Mouse (Mus musculus) olfactory bulb, adult 2 months (tissue): ENCODE measurements around the gene Mzf1. TPM values are rescaled to one million over a fixed set of nuclear protein-coding genes. Genes with fewer than 3 reads are reported as not detected.

Experiments
- H3K27ac ChIP-seq: fragments of 200-500 bp; 2 replicates; pipeline ENCODE4 v1.5.1; 2012; ENCODE audit warnings: low read depth, low read length; ENCODE audit not compliant: insufficient read depth
- H3K4me1 ChIP-seq: fragments of 200-500 bp; 2 replicates; pipeline ENCODE4 v1.6.1; 2012; ENCODE audit warnings: low read length; ENCODE audit not compliant: control insufficient read depth, insufficient read depth
- H3K4me3 ChIP-seq: fragments of 200-500 bp; 2 replicates; pipeline ENCODE4 v1.5.1; 2012; ENCODE audit warnings: mild to moderate bottlenecking, low read depth, low read length, moderate library complexity; ENCODE audit not compliant: insufficient read depth
- CTCF ChIP-seq: fragments of 200-500 bp; IDR thresholded peaks from 2 replicates; pipeline ENCODE4 v1.5.1; 2012; ENCODE audit warnings: low read depth, mild to moderate bottlenecking, low read length, moderate library complexity; ENCODE audit not compliant: insufficient read depth
- POLR2A ChIP-seq: fragments of 200-500 bp; IDR thresholded peaks from 2 replicates; pipeline ENCODE4 v1.6.1; 2012; ENCODE audit warnings: mild to moderate bottlenecking, low read depth, low read length, moderate library complexity; ENCODE audit not compliant: insufficient read depth
- WGBS: fragments of 180-500 bp; shearing (Covaris S2); methylation state at CpG from one replicate; pipeline ENCODE4 v1.1.7; 2018; 5-methylcytosine and 5-hydroxymethylcytosine counted together
- polyA plus RNA-seq: library from polyadenylated mRNA; stranded (reverse); fragments of >200 nt; gene quantifications from 2 replicates; pipeline ENCODE4 v1.2.4, GENCODE M21; 2012; ENCODE audit warnings: low replicate concordance; ENCODE audit not compliant: missing spikeins, insufficient read depth, insufficient read length

Mzf1 gene
- polyA plus RNA-seq, 1 experiment = not detected

DNA sequence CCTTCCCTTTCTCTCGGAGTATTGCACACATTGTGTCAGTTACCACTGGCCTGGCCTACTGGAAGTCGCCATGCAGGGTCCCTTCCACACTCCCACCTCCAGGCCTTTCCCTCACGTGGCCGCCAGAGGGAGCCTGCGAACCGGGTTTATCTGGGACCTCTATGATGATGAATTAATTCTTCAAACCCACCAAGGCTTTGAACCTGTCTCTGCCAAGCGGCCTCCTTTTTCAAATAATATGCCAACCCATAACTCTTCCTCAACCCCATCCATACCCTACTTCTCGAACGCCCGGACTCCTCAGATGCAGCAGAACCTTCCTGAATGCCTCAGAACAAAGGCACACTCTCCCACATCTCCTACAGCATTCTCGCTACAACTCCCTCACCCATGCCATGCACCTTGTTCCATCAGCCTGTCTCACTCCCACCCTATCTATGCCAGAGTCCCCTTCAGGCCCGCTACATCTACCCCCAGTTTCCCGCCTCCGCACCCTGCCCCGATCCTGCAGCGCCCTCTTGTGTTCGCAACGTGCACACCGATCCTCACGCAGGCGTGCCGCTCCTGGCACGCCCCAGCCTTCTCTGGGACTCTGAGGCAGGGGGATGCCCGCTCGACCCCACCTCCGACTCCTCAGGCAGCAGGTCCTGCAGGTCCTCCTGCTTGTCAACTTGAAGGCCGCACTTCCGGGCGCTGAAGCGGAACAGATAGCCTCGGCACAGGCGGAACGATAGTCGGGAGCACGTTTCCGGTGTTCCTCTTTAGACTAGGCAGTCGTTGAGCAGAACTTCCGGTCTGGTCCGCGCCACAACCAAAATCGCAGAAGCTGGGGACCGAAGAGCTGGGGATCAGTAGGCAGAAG lies 45.2 kb downstream of the Mzf1 start:
- WGBS = under 1% methylated on average over 42 of the region's 42 CpGs
- H3K4me3 ChIP-seq = peak overlapping the region; percentile 80
- TF ChIP-seq POLR2A (peak; percentile 45), CTCF (peak; percentile 100)
- H3K27ac ChIP-seq = peak overlapping the region; percentile 93
- peaks cover 16% of the 10 kb centered on the region for H3K4me1 ChIP-seq

- TF ChIP-seq CTCF = no peak
- no peak for TF ChIP-seq POLR2A
- Histone ChIP-seq H3K4me1 (peaks cover 16% of the 10 kb centered on the region), H3K27ac (no peak overlapping the region), H3K4me3 (no peak overlapping the region)
- 63% methylated on average over 57 of the region's 57 CpGs for WGBS
Measured at GRCm38 (mm10) chr7:13007341-13008092, 47.0 kb downstream of the Mzf1 start.

DNA sequence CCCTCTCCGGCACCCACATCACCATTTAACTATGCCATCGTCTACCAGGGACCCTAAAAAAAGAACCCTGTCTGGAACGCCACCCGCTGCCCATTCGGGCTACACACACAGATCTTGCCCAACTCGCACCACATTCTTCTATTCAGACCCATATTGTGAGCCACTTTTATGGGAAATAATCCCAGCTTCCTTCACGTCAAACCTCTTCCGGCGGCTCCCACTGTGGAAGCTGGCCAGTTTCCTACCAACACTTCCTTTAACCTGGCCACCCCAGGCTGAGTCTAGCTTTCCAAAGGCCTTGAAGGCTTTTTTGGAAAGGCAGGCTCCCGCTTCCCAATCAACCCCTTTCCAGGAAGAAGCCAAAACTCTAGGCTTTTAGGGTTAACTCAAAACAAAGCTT lies 48.0 kb downstream of the Mzf1 start:
- WGBS = 83% methylated on average over 10 of the region's 10 CpGs
- Histone ChIP-seq H3K27ac (no peak overlapping the region), H3K4me3 (no peak overlapping the region), H3K4me1 (peaks cover 16% of the 10 kb centered on the region)
- TF ChIP-seq POLR2A = no peak
- TF ChIP-seq CTCF = no peak

DNA sequence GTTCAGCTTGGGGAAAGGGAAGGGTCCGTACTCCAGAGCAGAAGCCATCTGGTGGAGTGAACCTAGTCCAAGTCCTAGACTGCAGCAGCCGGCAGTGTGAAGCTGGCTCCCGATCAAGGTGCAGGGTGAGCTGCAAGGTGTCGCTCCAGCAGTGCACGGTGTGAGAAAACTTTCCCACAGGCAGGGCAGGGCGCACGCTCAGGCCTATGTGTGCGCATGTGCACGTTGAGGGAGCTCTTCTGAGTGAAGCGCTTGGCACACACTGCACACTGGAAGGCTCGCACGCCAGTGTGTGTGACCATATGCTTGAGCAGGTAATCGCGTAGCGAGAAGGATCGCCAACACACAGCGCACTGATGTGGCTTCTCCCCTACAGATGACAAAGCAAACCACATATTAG lies 48.6 kb downstream of the Mzf1 start:
- no peak for TF ChIP-seq POLR2A
- TF ChIP-seq CTCF = no peak
- no peak overlapping the region for H3K27ac ChIP-seq
- H3K4me3 ChIP-seq = no peak overlapping the region
- WGBS = 88% methylated on average over 17 of the region's 17 CpGs
- H3K4me1 ChIP-seq = peaks cover 16% of the 10 kb centered on the region

DNA sequence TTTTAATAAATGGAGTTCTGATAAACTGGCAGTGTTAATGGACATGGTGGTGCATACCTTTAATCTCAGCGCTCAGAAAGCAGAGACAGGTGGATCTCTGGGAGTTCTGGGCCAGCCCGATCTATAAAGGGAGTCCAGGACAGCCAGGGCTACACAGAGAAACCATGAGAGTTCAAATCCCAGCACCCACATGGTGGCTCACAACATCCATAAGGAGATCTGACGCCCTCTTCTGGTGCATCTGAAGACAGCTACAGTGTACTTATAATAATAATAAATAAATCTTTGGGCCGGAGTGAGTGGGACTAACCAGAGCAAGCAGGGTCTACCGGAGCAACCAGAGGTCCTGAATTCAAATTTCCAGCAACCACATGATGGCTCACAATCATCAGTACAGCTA lies 51.2 kb downstream of the Mzf1 start:
- H3K27ac ChIP-seq = no peak overlapping the region
- TF ChIP-seq CTCF (no peak), POLR2A (no peak)
- 81% methylated on average over 5 of the region's 5 CpGs for WGBS
- H3K4me1 ChIP-seq = peaks cover 9% of the 10 kb centered on the region; the same call in 1 of the 2 replicates
- H3K4me3 ChIP-seq = no peak overlapping the region

DNA sequence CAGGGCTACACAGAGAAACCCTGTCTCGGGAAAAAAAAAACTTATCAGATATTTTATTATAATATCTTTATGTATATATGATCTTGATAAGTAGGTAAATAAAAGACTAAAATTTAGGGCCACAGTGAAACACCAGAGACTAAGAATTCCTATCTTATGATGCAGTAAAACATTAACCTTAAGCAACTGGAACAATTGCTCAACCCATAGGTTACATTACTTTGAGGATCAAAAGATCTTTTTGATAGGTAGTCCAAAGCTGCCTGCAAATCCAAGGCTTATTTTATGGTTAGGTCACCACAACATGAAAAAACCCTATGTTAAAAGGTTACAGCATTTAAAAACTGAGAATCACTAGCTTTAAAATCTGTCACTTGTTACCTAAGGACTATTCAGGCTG lies 53.0 kb downstream of the Mzf1 start:
- H3K27ac ChIP-seq = no peak overlapping the region
- WGBS = 77% methylated on average over 1 of the region's 1 CpGs
- peaks cover 4% of the 10 kb centered on the region; the same call in 1 of the 2 replicates for H3K4me1 ChIP-seq
- no peak overlapping the region for H3K4me3 ChIP-seq
- no peak for TF ChIP-seq CTCF
- TF ChIP-seq POLR2A = no peak

DNA sequence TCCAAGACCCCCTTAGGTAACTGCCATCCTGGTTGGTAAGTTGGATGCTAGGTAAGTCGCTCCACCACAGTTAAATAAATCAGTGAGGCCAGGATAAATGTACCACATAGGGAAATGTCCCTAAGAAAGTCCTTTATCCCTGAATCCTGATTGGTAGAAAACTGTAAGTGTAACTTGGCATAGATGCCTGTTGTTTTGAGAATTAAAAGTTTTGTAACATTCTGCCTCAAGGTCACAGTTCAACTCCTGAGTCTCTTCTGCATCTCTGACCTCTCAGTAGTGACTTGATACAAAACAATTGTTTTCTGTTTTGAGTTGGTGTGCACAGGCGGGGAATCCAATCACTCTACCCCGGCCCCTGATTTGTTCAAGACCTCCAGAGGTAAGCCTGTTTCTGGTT lies 55.7 kb downstream of the Mzf1 start, which contains the start of gene Trim28:
Trim28 (plus strand) TSS at position 264 of the 400 bp plus-strand sequence.
- H3K4me3 ChIP-seq = no peak within 1 kb of the TSS
- TF ChIP-seq CTCF (no peak), POLR2A (no peak)
- WGBS = 80% methylated on average over 3 of the region's 3 CpGs
- no peak within 1 kb of the TSS for H3K27ac ChIP-seq
- H3K4me1 ChIP-seq = no peaks in the 10 kb centered on the region

- no peak within 1 kb of the TSS for H3K27ac ChIP-seq
- 76% methylated on average over 5 of the region's 5 CpGs for WGBS
- no peak for TF ChIP-seq CTCF
- TF ChIP-seq POLR2A = no peak
- H3K4me3 ChIP-seq = no peak within 1 kb of the TSS
- H3K4me1 ChIP-seq = no peaks in the 10 kb centered on the region
Measured at GRCm38 (mm10) chr7:12998053-12998452, 56.5 kb downstream of the Mzf1 start, which contains the start of gene Slc27a5. Slc27a5 (minus strand) TSS chr7:12998192.

GRCm38 (mm10) chr7:12997230-12997629 lies 57.3 kb downstream of the Mzf1 start:
- TF ChIP-seq CTCF = no peak
- TF ChIP-seq POLR2A = no peak
- Histone ChIP-seq H3K4me3 (no peak overlapping the region), H3K4me1 (no peaks in the 10 kb centered on the region), H3K27ac (no peak overlapping the region)
- WGBS = 71% methylated on average over 5 of the region's 5 CpGs
